Mouse (Mus musculus): ENCODE data around the gene Ctrb1. TPM values are rescaled to one million over a fixed set of nuclear protein-coding genes. Genes with fewer than 3 reads are reported as not detected.

The Ctrb1 gene
- polyA plus RNA-seq, 1 experiment, result 11.8 TPM

DNA sequence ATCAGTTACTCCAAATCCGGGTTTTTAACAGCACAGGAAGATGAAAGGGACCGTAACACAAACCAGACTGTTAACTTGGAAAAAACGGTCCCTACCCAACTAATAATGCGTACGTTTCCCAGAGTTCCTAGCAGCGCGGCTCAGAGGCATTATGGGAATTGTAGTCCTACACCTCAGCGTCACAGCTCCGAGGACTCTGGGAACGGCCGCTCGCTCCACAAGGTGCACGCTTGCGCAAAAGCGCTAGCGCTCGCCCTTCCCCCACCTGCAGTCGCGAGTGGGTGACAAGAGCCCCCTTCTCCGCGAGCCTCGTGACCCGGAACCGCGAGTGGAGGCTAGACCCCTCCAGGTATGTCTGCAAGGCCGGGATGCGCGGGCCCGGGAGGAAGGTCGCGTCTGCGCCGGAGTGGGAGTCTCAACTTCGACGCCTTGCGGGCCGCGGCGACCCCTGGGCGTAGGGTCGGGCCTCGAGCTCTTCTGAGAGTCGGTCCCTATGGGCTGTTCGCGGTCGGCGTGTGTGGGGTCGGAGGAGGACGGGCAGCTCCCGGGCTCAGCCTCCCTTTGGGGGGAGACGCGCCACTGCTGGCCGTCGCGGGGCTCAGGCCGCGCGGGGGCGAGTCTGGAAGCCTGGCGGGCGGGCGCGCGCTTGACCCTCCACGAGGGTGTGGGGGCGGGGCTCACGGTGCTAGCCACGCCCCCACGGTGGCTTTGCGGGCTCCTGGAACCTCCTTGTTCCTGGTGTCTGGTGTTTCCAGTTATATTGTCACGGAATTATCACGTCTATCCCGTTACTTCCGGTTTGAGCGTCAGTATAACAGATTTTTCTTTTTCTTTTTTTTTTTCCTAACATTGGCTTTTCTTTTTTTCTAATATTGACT is 47.3 kb downstream of the Ctrb1 start, which contains the start of gene Zfp1:
Gene Zfp1, plus strand, starts transcription at position 138 of the 878 bp plus-strand sequence.
- peak within 1 kb of the TSS; percentile 65 for H3K4me3 ChIP-seq (ENCODE audit: control insufficient read depth, insufficient read depth, low read length)
- peak; percentile 93 for DNase-seq
- H3K36me3 ChIP-seq (ENCODE audit: control insufficient read depth, insufficient read depth, low read length), result no peaks in the 10 kb centered on the region
- peak within 1 kb of the TSS; percentile 3 for H3K27ac ChIP-seq (ENCODE audit: control insufficient read depth, insufficient read depth, low read length)
- H3K27me3 ChIP-seq (ENCODE audit: control insufficient read depth, insufficient read depth, low read length), result no peaks in the 10 kb centered on the region
- TF ChIP-seq CTCF (IDR thresholded peaks at IDR 0.05; ENCODE audit: borderline replicate concordance, control insufficient read depth, extremely low read depth, insufficient read depth, low read length, poor library complexity), result peak; percentile 40; the same call in 1 of the 2 replicates
- TF ChIP-seq POLR2A (IDR thresholded peaks at IDR 0.05; ENCODE audit: control insufficient read depth, extremely low read depth, insufficient read depth, low read length, poor library complexity), result peak; percentile 66
- under 1% methylated on average over 75 of the region's 75 CpGs for WGBS
- peaks cover 2% of the 10 kb centered on the region for H3K4me1 ChIP-seq (replicated peaks; ENCODE audit: control insufficient read depth, insufficient read depth, low read length)

GRCm38 (mm10) chr8:111642939-111643263 is 47.9 kb downstream of the Ctrb1 start:
- Histone ChIP-seq H3K27me3 (ENCODE audit: control insufficient read depth, insufficient read depth, low read length) (no peaks in the 10 kb centered on the region), H3K36me3 (ENCODE audit: control insufficient read depth, insufficient read depth, low read length) (no peaks in the 10 kb centered on the region), H3K4me1 (replicated peaks; ENCODE audit: control insufficient read depth, insufficient read depth, low read length) (peaks cover 2% of the 10 kb centered on the region; the same call in 1 of the 2 replicates), H3K27ac (ENCODE audit: control insufficient read depth, insufficient read depth, low read length) (no peak overlapping the region), H3K4me3 (ENCODE audit: control insufficient read depth, insufficient read depth, low read length) (no peak overlapping the region)
- 2% methylated on average over 5 of the region's 5 CpGs for WGBS
- TF ChIP-seq CTCF (IDR thresholded peaks at IDR 0.05; ENCODE audit: borderline replicate concordance, control insufficient read depth, extremely low read depth, insufficient read depth, low read length, poor library complexity), result no peak
- TF ChIP-seq POLR2A (IDR thresholded peaks at IDR 0.05; ENCODE audit: control insufficient read depth, extremely low read depth, insufficient read depth, low read length, poor library complexity), result no peak
- DNase-seq, result no peak

- no peak overlapping the region for H3K4me3 ChIP-seq (ENCODE audit: control insufficient read depth, insufficient read depth, low read length)
- H3K27me3 ChIP-seq (ENCODE audit: control insufficient read depth, insufficient read depth, low read length), result no peaks in the 10 kb centered on the region
- TF ChIP-seq CTCF (IDR thresholded peaks at IDR 0.05; ENCODE audit: borderline replicate concordance, control insufficient read depth, extremely low read depth, insufficient read depth, low read length, poor library complexity) (no peak), POLR2A (IDR thresholded peaks at IDR 0.05; ENCODE audit: control insufficient read depth, extremely low read depth, insufficient read depth, low read length, poor library complexity) (no peak)
- peak; percentile 16 for DNase-seq
- H3K4me1 ChIP-seq (replicated peaks; ENCODE audit: control insufficient read depth, insufficient read depth, low read length), result peaks cover 2% of the 10 kb centered on the region; the same call in 1 of the 2 replicates
- H3K36me3 ChIP-seq (ENCODE audit: control insufficient read depth, insufficient read depth, low read length), result no peaks in the 10 kb centered on the region
- WGBS, result 20% methylated on average over 5 of the region's 5 CpGs
- no peak overlapping the region for H3K27ac ChIP-seq (ENCODE audit: control insufficient read depth, insufficient read depth, low read length)
These were observed 48.3 kb downstream of the Ctrb1 start for GRCm38 (mm10) chr8:111642496-111642895.

GRCm38 (mm10) chr8:111641064-111641463 is 49.7 kb downstream of the Ctrb1 start:
- Histone ChIP-seq H3K27me3 (ENCODE audit: control insufficient read depth, insufficient read depth, low read length) (no peaks in the 10 kb centered on the region), H3K36me3 (ENCODE audit: control insufficient read depth, insufficient read depth, low read length) (no peaks in the 10 kb centered on the region), H3K4me3 (ENCODE audit: control insufficient read depth, insufficient read depth, low read length) (no peak overlapping the region), H3K27ac (ENCODE audit: control insufficient read depth, insufficient read depth, low read length) (no peak overlapping the region), H3K4me1 (replicated peaks; ENCODE audit: control insufficient read depth, insufficient read depth, low read length) (peaks cover 2% of the 10 kb centered on the region; the same call in 1 of the 2 replicates)
- no peak for DNase-seq
- TF ChIP-seq CTCF (IDR thresholded peaks at IDR 0.05; ENCODE audit: borderline replicate concordance, control insufficient read depth, extremely low read depth, insufficient read depth, low read length, poor library complexity) (no peak), POLR2A (IDR thresholded peaks at IDR 0.05; ENCODE audit: control insufficient read depth, extremely low read depth, insufficient read depth, low read length, poor library complexity) (no peak)
- 98% methylated on average over 2 of the region's 2 CpGs for WGBS

DNA sequence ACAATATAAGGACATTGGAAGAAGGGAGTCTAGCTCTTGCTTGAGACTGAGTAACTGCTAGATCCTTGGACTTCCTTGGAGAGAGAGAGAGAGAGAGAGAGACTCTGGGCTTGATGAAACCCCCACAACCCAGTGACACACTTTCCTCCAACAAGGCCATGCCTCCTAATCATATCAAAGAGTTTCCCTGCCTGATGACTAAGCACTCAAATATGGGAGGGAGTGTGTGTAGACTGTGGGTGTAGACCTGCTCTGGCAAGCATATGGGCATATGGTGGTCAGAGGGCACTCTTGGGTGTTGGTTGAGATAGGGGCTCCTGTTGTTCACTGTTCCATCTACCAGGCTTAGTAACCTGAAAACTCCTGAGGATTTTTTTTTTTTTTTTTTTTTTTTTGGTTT is 52.7 kb downstream of the Ctrb1 start:
- no peaks in the 10 kb centered on the region for H3K36me3 ChIP-seq (ENCODE audit: control insufficient read depth, insufficient read depth, low read length)
- H3K4me1 ChIP-seq (replicated peaks; ENCODE audit: control insufficient read depth, insufficient read depth, low read length), result peaks cover 2% of the 10 kb centered on the region; the same call in 1 of the 2 replicates
- H3K27me3 ChIP-seq (ENCODE audit: control insufficient read depth, insufficient read depth, low read length), result no peaks in the 10 kb centered on the region
- H3K4me3 ChIP-seq (ENCODE audit: control insufficient read depth, insufficient read depth, low read length), result no peak overlapping the region
- H3K27ac ChIP-seq (ENCODE audit: control insufficient read depth, insufficient read depth, low read length), result no peak overlapping the region
- TF ChIP-seq CTCF (IDR thresholded peaks at IDR 0.05; ENCODE audit: borderline replicate concordance, control insufficient read depth, extremely low read depth, insufficient read depth, low read length, poor library complexity) (no peak), POLR2A (IDR thresholded peaks at IDR 0.05; ENCODE audit: control insufficient read depth, extremely low read depth, insufficient read depth, low read length, poor library complexity) (no peak)
- DNase-seq, result no peak

Other genes starting within 250 kb of the Ctrb1 start
- gene Wdr59, start 168.9 kb downstream of the Ctrb1 start, polyA plus RNA-seq (2012; rRNA removed), result 9.0 and 10.1 TPM in 2 replicates
- gene Znrf1, start 154.9 kb downstream of the Ctrb1 start, polyA plus RNA-seq (2012; rRNA removed), result 946 and 968 TPM in 2 replicates
- gene Ldhd, start 60.6 kb downstream of the Ctrb1 start, polyA plus RNA-seq (2012; rRNA removed), result 10.4 and 10.7 TPM in 2 replicates
- gene Zfp1, start 47.6 kb downstream of the Ctrb1 start, polyA plus RNA-seq (2012; rRNA removed), result 10.3 and 11.1 TPM in 2 replicates
- gene Bcar1, start 52.8 kb upstream of the Ctrb1 start, polyA plus RNA-seq (2012; rRNA removed), result 11.8 and 14.0 TPM in 2 replicates
- gene Cfdp1, start 163.3 kb upstream of the Ctrb1 start, polyA plus RNA-seq (2012; rRNA removed), result 5.5 and 5.8 TPM in 2 replicates
- gene Tmem170, start 185.7 kb upstream of the Ctrb1 start, polyA plus RNA-seq (2012; rRNA removed), result 3.1 and 3.7 TPM in 2 replicates
- gene Chst5, start 219.4 kb upstream of the Ctrb1 start, polyA plus RNA-seq (2012; rRNA removed), result 0.75 and 0.83 TPM in 2 replicates
- 2.4 and 2.8 TPM in 2 replicates for gene Tmem231, start 242.9 kb upstream of the Ctrb1 start, polyA plus RNA-seq (2012; rRNA removed)
- gene Gabarapl2, start 249.7 kb upstream of the Ctrb1 start, polyA plus RNA-seq (2012; rRNA removed), result 34.1 and 45.3 TPM in 2 replicates